Mouse (Mus musculus): ENCODE results near the gene Slc31a2.

DNA sequence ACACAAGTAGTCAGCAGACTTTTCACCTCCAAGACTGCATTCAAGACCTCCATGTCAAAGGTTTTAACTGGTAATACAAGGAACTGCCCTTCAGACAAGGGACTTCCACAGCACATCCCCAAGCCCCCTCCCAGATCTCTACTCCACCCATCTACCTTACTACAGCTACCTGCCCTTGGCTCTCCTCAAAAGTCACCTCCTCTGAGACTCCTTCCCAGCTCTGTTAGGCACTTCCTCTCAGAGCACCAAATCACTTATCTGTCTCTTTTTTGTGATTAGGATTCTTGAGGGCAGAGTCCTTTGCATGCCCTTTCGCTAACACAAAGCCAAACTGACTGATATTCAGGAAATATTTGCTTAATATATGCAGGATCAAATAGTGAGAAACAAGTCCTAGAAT lies 43.9 kb downstream of the Slc31a2 start:
- TF ChIP-seq EP300 (IDR thresholded peaks at IDR 0.05; ENCODE audit: low read depth in 1 of 2, low read length in 2 of 2) (no peak), SIN3A (IDR thresholded peaks at IDR 0.05; ENCODE audit: low read length) (no peak), TAL1 (IDR thresholded peaks at IDR 0.05; ENCODE audit: low read length) (no peak), RCOR1 (IDR thresholded peaks at IDR 0.05; ENCODE audit: low read depth, low read length) (no peak), CTCF (IDR thresholded peaks at IDR 0.05 in 2 of 3, conservative IDR thresholded peaks at IDR 0.05 in 1 of 3; ENCODE audit: control insufficient read depth in 1 of 3, insufficient read depth in 1 of 3, low read depth in 2 of 3, low read length in 3 of 3, poor library complexity in 1 of 3, severe bottlenecking in 1 of 3) (no peak), HCFC1 (IDR thresholded peaks at IDR 0.05; ENCODE audit: low read depth, low read length) (no peak), GATA1 (IDR thresholded peaks at IDR 0.05; ENCODE audit: low read depth, low read length) (no peak)
